Mouse (Mus musculus) neural tube, embryonic 10.5 days (tissue): ENCODE data around the gene B4gat1.

ENCODE experiments used
- DNase-seq: peaks from one replicate; pipeline ENCODE4 v3.0.0-alpha.2; 2017; ENCODE audit warnings: low spot score; ENCODE audit errors: extremely low spot score

B4gat1 gene

GRCm38 (mm10) chr19:5032686-5033085 lies 5.9 kb upstream of the B4gat1 start:
- DNase-seq = no peak

DNA sequence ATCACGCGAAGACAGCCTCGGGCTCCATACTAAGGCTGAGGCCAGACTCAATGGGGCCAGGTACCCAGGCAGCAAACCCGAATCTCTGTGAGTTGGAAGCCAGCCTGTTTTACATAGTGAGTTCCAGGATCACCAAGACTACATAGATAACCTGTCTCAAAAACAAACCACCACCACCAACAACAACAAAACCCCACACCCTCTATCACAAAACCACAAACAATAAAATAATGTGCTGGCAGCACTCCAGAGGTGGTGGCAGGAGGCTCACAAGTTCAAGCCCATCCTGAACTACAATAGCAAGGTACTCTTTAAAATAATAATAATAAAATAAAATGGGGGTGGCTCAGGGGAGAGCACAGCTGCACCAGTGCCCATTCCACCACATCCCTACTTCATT lies 2.0 kb upstream of the B4gat1 start:
- no peak for DNase-seq

DNA sequence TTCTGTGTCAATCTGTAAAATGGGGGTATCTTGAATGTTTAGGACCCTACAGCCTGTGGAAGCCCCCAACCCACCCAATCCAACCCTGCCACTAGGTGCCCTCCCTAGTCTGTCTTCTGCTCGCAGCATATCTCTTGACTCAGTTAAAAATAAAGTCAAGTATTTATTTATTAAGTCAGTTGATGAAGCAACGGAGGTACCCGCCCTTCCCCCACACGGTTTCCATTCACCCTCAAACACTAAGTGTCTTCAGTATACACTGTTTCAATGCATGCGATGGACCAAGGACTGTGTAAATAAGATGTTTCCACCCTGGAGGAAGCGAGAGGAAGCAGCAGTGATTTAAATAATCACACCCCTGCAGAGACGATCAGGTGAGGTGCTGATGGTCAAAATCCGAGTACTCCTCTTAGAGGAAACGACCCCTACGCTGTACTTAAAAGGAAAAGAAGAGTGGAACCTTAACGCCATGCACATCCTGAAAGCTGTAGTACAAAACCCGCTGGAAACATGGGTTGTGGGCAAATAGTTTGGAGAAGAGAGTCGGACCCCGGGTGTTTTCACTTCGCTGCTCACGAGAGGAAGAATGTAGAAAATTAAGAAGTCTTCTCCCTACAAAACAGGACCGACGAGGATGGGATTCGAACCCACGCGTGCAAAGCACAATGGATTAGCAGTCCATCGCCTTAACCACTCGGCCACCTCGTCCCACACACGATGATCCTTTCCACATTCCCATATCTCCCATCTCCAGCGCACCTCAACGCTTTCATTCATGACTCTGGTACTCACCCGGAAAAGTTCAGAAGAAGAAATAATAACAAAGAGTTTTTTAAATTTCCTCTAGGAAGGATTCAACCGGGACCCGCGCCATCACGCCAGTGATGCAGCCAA lies 701 bp upstream of the B4gat1 start:
- DNase-seq = peak; percentile 94

DNA sequence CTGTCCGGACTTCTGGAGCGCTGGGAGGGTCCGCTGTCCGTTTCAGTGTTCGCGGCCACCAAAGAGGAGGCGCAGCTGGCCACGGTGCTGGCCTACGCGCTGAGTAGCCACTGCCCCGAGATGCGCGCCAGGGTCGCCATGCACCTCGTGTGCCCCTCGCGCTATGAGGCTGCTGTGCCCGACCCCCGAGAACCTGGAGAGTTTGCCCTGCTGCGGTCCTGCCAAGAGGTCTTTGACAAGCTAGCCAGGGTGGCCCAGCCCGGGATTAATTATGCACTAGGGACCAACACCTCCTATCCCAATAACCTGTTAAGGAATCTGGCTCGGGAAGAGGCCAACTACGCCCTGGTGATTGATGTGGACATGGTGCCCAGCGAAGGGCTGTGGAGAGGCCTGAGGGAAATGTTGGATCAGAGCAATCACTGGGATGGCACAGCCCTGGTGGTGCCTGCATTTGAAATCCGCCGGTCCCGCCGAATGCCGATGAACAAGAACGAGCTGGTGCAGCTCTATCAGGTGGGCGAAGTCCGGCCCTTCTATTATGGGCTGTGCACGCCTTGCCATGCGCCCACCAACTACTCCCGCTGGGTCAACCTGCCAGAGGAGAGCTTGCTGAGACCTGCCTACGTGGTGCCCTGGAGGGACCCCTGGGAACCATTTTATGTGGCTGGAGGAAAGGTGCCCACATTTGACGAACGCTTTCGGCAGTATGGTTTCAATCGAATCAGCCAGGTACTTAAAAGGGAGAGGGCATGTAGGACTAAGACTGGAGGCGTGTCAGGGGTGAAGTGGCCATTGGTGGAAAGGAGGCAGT lies 882 bp downstream of the B4gat1 start:
- DNase-seq = no peak

- peak; percentile 94 for DNase-seq
Measured at GRCm38 (mm10) chr19:5040862-5041523, 2.4 kb downstream of the B4gat1 start, which contains the start of gene Brms1. Gene Brms1, plus strand, starts transcription at chr19:5041354.

DNA sequence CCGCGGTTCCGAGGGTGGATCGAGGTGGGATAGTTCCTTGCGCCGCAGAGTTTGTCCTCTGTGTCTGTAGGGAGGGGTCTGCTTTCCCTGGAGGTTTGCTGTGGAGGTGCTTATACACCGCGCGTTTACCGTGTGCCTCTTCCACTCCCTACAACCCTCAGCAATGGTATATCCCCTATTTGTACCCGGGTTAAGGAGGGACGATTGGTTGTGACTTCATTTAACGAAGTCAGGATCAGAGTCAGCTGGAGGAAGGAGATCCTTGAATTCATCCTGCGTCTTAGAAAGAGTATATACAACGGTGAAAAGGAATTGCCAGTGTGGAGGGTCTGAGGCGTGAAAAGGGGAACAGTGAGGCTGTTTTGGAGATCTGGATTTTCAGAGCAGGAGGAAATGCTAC lies 3.0 kb downstream of the B4gat1 start:
- DNase-seq = no peak

GRCm38 (mm10) chr19:5045531-5045930 lies 6.9 kb downstream of the B4gat1 start:
- DNase-seq = no peak

GRCm38 (mm10) chr19:5048138-5049056 lies 9.8 kb downstream of the B4gat1 start:
- DNase-seq = no peak

GRCm38 (mm10) chr19:5049325-5049724 lies 10.7 kb downstream of the B4gat1 start:
- peak; percentile 10 for DNase-seq

DNA sequence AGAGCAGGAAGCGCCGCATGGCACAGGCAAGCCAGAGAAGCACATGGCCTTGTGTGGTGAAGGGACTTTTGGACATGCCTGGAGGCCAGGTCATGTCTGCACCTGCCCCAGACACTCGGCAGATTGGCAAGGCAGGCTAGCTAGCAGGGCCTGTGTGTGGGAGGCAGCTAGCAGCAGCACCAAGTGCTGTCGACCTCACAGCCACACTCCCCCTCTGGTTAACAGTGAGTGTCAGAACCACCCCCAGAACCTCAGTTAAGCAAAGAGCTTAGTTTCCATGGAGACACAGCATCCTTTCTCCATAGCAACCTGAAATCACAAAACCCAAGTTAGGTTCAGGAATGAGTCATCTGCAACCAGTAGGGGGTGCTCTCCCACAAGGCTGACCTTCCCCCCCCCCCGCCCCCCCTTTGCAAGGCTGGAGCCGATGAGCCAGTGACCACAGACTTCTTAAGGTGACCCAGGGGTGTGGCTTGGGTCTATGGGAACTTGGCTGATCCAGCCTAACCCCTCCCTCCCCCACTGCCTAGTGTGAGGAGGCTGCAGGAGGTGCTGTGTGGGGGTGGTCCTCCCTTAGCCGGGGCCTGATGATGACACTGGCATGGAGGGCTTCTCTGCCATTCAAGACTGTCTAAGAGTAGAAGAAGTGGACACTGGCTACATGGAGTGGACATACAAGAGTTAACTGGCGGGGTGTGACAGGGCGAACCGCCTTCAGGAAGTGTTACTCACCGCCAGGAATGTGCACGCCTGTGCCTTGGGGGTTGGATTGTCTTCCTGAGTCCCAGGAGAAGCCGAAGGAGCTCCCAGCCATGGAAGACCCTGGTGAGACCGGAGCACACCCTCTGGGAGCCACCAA lies 11.7 kb downstream of the B4gat1 start, which contains the start of gene Rin1:
TSS of gene Rin1 (plus strand) at position 435 of the 859 bp plus-strand sequence.
- DNase-seq = peak; percentile 60

GRCm38 (mm10) chr19:5051031-5051430 lies 12.4 kb downstream of the B4gat1 start:
- peak; percentile 34 for DNase-seq

GRCm38 (mm10) chr19:5051515-5051914 lies 12.9 kb downstream of the B4gat1 start:
- no peak for DNase-seq

DNA sequence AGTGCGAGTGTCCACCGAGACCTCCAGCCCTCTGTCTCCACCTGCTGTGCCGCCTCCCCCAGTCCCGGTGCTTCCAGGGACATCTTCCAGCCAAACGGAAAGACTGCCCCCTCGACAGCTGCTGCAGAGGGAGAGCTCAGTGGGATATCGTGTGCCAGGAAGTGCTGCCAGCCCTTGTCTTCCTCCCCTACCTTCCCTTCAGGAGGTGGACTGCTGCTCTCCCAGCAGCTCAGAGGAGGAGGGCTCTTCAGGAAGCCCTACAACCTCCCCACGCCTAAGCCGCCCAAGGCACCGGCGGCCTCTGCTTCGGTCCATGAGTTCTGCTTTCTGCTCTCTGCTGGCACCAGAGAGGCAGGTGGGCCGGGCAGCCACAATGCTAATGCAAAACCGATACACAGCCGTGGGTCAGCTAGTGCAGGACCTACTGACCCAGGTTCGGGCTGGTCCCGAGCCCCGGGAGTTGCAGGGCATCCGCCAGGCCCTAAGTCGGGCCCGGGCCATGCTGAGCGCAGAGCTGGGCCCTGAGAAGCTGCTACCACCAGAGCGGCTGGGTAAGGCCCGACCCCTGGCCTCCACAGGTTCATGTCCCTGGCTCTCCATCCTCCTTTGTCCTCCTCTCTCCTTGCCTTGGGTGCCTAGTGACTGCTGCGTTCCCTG lies 13.7 kb downstream of the B4gat1 start:
- DNase-seq = peak; percentile 16

- DNase-seq = peak; percentile 14
Measured at GRCm38 (mm10) chr19:5052853-5053252, 14.2 kb downstream of the B4gat1 start.

DNA sequence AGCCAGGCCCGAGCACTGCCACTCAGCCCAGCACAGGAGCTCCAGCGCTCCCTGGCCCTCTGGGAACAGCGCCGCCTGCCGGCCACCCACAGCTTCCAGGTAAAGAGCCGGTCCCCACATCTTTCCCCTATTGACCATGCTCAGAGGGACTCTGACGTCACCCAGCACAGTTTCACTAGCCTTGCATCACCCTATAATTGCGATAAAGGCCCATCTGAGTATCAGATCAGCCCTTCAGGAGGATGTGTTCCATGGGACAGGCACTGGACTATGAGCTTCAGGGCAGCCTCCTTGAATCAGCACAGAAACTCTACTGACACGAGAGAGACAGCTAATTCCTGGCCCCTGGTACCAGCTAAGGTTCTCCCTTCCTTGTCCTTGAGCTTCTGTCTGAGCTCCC lies 15.3 kb downstream of the B4gat1 start:
- peak; percentile 74 for DNase-seq

- DNase-seq = peak; percentile 71
Measured at GRCm38 (mm10) chr19:5056251-5056650, 17.6 kb downstream of the B4gat1 start.

DNA sequence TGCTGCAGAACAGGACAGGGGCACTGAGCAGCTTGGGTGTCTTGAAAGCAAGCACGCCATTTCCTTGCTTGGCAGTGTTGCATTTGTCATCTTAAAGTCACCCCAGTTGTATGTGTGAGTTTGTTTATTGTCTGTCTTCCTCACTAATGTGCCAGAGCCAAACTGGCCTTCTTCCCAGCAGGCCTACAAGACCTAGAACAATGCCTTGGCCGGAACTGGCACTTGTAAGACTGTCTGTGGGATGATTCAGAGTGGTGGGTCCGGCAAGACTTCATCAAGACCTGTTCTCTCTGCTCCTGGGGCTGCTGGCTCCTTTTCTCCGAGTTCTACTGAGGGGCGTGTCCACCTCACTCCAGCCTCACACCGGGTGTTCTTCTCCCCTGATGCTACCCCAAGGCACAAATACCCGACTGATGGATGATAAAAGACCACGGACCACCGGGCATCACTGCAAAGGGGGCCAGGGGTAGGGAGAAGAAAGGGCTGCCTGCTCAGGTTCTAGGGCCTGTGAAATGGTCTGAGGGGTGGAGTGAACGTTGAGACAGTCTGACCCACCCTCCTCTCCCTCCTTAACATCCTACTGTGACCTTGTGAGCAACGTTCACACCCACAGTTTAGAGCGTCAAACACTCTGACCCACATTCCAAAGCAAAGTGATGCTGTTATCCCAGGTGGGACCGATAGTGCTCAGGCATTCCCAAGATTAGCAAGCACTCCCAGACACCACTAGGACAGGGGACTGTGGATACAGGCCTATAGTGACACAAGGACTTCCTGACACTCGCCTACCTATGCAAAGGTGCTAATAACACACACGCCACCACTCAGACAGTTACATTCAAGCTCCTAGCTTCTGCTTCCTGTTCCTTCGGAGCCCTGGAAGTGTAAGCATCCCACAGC lies 19.5 kb downstream of the B4gat1 start:
- no peak for DNase-seq
